Mouse (Mus musculus) gastrocnemius, postnatal 10 days (tissue): Measurements from ENCODE around the gene Epsti1. TPM values are rescaled to one million over a fixed set of nuclear protein-coding genes. Genes with fewer than 3 reads are reported as not detected.

Source experiments
- DNase-seq: peaks from one replicate; pipeline ENCODE4 v3.0.0; 2021; ENCODE audit warnings: mixed read lengths
- total RNA-seq, 2 experiments: library from RNA; stranded (reverse); gene quantifications; 2 replicates each; pipeline ENCODE4 v1.2.3; 2021

Gene Epsti1
- total RNA-seq, 2 experiments from 2014 or later: 0.49 to 0.63 TPM

DNA sequence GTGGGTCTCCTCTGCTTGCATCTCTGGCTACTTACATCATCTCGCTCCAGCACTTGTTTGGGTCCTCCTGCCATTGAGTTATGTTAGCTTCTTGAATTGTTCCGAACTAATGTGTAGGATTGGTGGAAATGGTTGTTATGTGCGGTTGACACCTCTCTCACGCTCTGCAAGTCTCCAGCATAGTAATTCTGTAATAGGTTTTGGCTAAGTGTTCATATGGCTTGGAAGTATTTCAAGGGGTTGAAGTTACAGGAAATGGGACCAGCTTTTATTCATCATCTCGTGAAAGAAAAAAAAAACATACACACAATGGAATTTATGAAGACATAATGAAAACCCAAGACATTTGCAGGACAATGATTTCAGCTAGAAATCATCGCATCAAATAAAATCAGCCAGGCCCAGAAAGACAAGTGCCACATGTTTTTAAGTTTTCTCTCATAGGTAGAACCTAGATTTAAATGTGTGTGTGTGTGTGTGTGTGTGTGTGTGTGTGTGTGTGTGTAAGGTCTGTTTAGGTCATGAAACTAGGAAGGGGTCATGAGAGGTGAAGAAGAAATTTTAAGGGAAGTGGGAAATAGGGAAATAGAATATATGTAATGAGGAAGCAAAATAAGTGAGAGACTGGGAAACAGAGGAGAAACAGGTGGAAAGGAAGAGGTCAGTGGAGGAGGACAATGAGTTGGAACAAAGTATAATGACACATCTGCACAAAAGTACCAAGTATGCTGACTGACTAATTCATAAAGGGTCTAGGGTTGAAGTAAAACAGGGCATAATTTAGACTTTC lies 19.2 kb downstream of the Epsti1 start:
- no peak for DNase-seq

- DNase-seq: no peak
Measured at GRCm38 (mm10) chr14:77925414-77925813, 21.4 kb downstream of the Epsti1 start.

DNA sequence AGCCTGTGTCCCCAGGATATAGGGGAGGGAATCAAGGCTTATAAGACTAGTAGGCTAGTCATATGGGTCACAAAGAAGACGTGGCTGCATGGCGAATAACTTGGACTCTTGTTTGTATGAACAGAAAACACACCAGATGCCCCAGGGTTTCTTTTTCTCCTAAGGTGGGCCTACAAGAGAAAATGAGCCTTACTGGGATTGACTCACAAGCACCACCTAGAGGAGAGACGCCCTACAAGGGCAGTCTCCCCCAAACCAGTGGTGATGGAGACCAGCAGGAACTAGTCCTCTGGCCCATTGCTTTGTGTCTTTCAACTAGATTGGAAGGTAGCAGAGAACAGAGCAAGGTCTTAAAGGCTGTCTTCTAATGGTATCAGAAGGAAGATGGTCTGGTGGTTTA lies 22.7 kb downstream of the Epsti1 start:
- peak; percentile 9 for DNase-seq

- DNase-seq: peak; percentile 76
Measured at GRCm38 (mm10) chr14:77928021-77928420, 24.0 kb downstream of the Epsti1 start.

GRCm38 (mm10) chr14:77928653-77929052 lies 24.6 kb downstream of the Epsti1 start:
- no peak for DNase-seq

- no peak for DNase-seq
Measured at GRCm38 (mm10) chr14:77929139-77929678, 25.2 kb downstream of the Epsti1 start.

GRCm38 (mm10) chr14:77932150-77933047 lies 28.4 kb downstream of the Epsti1 start:
- DNase-seq: no peak

DNA sequence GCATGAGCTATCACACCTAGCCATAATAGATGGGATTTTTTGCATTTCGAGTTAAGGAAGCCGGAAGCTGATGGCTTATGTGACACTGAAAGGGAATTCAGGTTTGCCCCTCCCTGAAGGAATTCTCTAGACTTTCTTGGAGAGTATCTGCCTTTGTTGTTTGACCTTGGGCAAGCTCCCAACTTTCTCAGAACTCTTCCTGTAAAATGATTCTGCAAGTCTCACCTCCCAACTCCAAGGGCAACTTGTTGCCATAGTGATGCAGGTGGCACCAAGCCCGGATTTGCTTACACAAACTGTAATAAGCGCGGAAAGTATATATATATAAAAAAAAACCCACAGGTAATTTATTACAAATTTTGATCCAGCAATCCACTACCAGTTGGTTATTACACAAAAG lies 29.2 kb downstream of the Epsti1 start:
- no peak for DNase-seq

DNA sequence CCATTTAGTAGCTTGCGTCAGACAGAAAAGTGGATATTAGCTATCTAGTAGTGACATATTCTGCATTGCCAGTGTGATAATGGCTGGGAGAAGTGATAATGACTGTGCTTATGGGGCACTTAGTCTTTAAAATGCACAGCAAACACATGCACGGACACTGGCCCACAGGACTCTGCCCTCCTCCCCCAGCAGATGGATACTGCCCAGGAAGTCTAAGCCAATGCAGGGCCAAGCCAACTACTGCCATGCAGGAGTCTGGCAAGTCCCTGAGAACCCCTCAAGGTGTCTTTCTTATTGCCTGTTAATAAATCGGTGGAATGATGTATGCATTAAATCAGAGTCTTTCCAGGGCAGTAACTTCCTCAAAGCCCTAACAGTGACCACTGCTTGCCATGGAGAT lies 30.4 kb downstream of the Epsti1 start:
- DNase-seq: no peak

DNA sequence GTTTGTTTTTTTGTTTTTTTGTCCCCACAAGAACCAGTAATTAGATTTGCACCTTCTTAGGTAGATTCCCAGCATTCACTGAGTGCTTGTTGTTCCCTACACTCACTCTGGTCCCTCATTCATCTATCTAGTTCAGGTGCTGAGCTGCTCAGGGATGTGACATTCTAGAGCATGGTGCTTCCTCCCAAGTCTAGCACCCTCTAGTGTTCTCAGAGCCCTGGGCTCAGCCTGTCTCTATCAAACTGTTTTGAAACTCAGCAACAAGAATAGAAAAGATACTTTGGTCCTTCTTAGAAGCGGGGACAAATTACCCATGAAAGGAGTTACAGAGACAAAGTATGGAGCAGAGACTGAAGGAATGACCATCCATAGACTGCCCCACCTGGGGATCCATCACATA lies 37.1 kb downstream of the Epsti1 start:
- DNase-seq: no peak

DNA sequence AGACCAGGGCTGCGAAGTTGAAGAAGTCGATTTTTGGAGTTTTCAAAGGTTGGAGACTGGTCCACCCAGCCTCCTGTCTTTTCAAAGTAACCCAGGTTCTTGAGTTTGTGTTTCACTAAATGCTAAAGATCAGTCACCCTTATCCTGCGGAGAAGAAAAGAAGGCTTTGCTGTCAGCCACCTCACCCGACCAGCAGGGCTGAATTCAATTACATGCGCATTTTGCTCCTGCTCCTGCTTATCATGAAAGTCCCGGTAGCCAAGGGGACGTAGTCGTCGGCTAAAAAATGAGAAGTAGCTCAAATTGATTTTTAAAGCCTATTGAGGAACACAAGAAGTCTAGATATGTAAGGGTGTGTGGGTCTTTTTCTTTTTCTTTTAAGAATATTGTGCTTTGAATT lies 38.2 kb downstream of the Epsti1 start:
- DNase-seq: no peak

DNA sequence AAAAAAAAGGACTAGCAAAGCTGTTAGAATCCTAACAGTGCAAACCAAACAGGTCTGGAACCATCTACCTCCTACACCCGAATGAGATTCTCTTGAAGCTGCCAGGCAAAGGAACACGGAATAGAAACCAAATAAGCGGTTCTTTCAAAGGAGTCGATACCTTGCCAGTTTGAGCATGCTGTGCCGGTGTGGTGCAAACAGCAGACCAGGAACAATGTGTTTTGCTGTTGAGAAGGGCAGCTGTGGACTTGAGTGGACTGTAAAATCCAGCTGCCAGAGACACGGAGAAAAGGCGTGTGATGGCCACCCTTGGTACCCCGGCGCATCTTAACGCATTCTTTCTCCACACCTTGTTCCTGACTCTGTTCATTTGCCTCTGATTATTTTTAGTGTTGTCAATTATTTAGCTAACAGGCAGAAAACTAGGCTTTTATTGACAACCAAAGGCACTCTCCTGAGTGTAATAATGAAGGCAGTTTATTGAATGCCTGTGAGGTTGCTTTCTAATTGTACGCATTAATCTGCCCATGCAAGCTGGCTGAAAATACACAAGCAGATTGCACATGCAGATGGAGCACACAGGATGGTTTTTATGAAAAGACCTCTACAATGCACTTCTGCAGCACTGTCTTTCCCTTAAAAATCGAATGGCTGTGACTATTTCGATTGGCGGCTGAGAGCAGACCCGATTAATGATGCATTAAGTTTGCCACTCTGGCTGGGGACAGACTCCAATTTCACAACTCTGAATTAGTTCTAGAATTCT lies 38.9 kb downstream of the Epsti1 start:
- no peak for DNase-seq

DNA sequence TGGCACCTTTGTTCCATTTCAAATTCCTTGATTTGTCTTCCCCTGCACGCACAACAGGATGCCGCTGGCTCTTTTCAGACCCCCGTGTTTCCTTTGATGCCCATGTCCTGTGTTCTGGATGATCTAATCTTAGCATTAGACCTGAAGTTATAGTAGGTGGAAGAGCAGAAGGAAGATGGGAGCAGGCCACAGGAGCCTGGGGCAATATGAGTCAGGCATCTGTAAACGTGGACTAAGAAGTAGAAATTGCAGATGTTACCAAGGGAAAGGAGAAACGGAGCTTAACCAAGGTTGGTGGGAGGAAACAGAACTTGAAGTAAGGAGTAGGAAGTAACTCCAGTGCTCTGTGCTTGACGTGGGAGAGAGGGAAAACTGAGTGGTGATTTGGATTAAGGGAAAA lies 57.7 kb downstream of the Epsti1 start:
- no peak for DNase-seq

GRCm38 (mm10) chr14:77963525-77963924 lies 59.5 kb downstream of the Epsti1 start:
- no peak for DNase-seq

GRCm38 (mm10) chr14:77971355-77971754 lies 67.3 kb downstream of the Epsti1 start:
- no peak for DNase-seq

DNA sequence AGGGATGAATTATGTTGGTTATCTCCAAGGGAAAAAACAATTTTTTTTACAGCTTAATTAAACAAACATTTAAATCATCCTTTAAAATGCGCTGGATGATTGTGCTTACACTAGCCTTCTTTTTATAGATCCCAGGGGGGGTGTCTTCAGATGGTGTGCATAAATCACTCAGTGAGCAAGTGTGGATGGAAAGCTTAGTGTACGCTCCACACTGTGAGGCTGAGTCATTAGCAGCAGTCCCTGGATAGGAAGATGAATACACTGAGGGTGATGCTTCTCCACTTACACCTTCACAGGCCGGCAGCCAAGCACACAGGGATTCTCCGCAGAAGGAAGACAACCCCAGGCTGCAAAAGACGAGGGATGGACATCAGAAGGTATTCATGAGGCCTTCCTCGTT lies 70.2 kb downstream of the Epsti1 start:
- no peak for DNase-seq

DNA sequence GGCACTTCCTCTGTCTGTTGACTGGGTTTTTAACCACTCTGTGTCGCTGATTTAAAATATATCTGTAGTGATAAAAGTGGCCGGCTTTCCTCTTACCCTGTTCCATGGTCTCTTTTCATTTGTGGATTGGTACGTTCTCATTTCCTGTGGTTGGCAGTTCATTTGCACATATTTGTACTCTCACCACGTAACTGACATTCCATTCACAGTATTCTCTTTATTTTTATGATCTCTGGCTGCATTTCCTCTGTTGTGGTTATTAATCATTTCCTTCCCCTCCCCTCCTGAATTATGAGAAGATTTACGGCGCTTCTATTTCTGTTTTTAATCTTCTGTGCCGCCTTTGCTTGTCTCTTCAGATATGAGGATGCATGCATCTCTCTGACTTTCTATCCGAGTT lies 71.7 kb downstream of the Epsti1 start:
- DNase-seq: no peak

- DNase-seq: no peak
Measured at GRCm38 (mm10) chr14:77981516-77981915, 77.5 kb downstream of the Epsti1 start.

GRCm38 (mm10) chr14:77997731-77998130 lies 93.7 kb downstream of the Epsti1 start:
- DNase-seq: no peak

DNA sequence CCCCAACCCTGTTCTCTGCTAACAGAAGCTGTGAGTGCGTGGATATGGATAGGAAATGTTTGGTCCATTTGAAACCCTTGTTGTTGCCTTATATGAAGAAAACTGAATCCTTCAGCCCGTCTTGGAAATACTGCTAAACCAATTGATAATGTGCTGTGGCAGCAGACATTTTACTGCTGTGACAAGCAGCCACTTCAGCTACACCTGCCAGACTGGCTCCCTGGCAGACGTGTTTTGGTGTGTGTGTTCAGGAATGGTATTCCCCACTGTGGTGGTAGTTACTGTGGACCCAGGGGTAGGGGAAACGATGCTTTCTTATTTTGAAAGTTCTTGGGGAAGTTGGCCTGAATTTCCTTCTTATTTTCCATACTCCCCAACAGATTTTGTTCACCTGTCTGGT lies 100.4 kb downstream of the Epsti1 start:
- no peak for DNase-seq

DNA sequence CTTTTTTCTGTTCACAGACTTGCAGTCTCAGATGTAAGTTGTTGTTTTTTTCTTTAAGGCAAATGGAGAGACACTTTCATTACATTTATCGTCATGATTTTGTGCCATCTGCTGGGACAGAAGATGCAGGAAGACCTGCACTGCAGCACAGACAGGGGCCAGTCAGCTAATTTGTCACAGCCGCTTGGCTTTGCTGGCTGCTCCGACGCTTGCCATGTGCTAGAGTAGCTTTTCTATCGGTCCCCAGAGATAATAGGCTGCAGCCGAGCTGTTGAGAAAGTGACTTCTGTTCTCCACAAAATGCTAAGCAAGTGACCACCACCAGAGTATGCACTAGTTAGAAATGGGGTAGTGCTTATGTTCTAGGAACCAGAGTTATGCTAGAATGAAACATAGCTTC lies 104.0 kb downstream of the Epsti1 start:
- no peak for DNase-seq

GRCm38 (mm10) chr14:78011808-78012207 lies 107.8 kb downstream of the Epsti1 start:
- DNase-seq: no peak
